ENCODE assay signal across 8 mouse cellular contexts in the genomic region with DNA sequence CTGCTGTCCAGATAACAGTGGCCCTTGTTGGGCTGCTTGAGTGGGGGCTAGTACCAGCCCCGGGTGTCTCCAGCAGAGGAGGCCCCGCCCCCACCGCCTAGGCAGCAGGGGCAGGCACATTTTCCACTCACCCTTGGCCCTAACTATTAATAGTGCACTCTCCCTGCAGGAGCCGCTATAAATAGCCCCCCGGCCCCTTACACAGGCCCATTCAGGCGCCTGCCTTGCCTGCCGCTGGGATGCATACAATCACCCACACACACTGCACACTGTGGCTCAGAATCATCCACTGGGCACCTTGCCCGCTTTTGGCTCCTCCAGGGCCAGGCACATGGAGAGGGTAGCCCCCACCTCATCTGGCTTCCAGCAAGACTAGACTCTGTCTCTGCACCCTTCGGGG. TPM values are rescaled to one million over a fixed set of nuclear protein-coding genes. Genes with fewer than 3 reads are reported as not detected.
DNase-seq lines count a peak whose midpoint lies in the region; ATAC-seq and TF ChIP-seq lines count a peak whose summit lies in the region.

No protein-coding gene starts in this region.

- H3K36me3 ChIP-seq in hindbrain, embryonic 14.5 days (replicated peaks; ENCODE audit: control insufficient read depth, insufficient read depth): no peaks in the 10 kb centered on the region
- no peaks in the 10 kb centered on the region for H3K36me3 ChIP-seq in thymus, adult 2 months (ENCODE audit: control insufficient read depth, insufficient read depth, low read length)

- H3K9me3 ChIP-seq in hindbrain, embryonic 14.5 days (ENCODE audit: control insufficient read depth, low read length): no peaks in the 10 kb centered on the region

- no peak for TF ChIP-seq POLR2A in thymus, adult 2 months (IDR thresholded peaks at IDR 0.05; ENCODE audit: control insufficient read depth, extremely low read depth, insufficient read depth, low read length, poor library complexity)

- ATAC-seq in hindbrain, embryonic 14.5 days (ENCODE audit: low FRiP score): peak; percentile 72

- no peak overlapping the region for H3K4me2 ChIP-seq in hindbrain, embryonic 14.5 days (replicated peaks)

- 0 out of 2 replicates have a peak overlapping the region, but pooled peaks have one; percentile 2 for H3K9ac ChIP-seq in hindbrain, embryonic 14.5 days

- DNase-seq in ovary, adult 18-20 months (ENCODE audit: low spot score): peak; percentile 40
- DNase-seq in ovary, postnatal 10 days (ENCODE audit: low spot score): no peak
- DNase-seq in gastrocnemius, adult 18-20 months (ENCODE audit: low spot score): peak; percentile 83
- DNase-seq in hindbrain, embryonic 14.5 days (ENCODE audit: low spot score): peak; percentile 48
- DNase-seq in left cerebral cortex, adult 2 months (ENCODE audit: extremely low spot score in 1 of 2, low spot score in 2 of 2): peak; percentile 65 to 68
- peak; percentile 51 for DNase-seq in lung, postnatal 14 days
- peak; percentile 84 for DNase-seq in skeletal muscle tissue, adult 2 months (ENCODE audit: low read depth, low spot score)
- no peak for DNase-seq in thymus, adult 2 months

- 32% methylated on average over 9 of the region's 9 CpGs for WGBS in hindbrain, embryonic 14.5 days
- 84% methylated on average over 9 of the region's 9 CpGs for WGBS in thymus, adult 2 months

- TF ChIP-seq CTCF in left cerebral cortex, adult 2 months (IDR thresholded peaks at IDR 0.05): no peak
- no peak for TF ChIP-seq CTCF in thymus, adult 2 months (IDR thresholded peaks at IDR 0.05; ENCODE audit: borderline replicate concordance, control insufficient read depth, extremely low read depth, insufficient read depth, low read length, poor library complexity)

- no peaks in the 10 kb centered on the region for H3K27me3 ChIP-seq in hindbrain, embryonic 14.5 days (ENCODE audit: control insufficient read depth, insufficient read depth, low read length)
- no peaks in the 10 kb centered on the region for H3K27me3 ChIP-seq in thymus, adult 2 months (ENCODE audit: control insufficient read depth, insufficient read depth, low read length)

- peaks cover 19% of the 10 kb centered on the region for H3K4me1 ChIP-seq in hindbrain, embryonic 14.5 days (replicated peaks; ENCODE audit: control insufficient read depth, insufficient read depth, low read length)
- H3K4me1 ChIP-seq in thymus, adult 2 months (replicated peaks; ENCODE audit: control insufficient read depth, insufficient read depth, low read length): peaks cover 17% of the 10 kb centered on the region

- intact Hi-C loops in left cerebral cortex, adult 2 months (cut with DNase I): no loop called here

- 0 out of 2 replicates have a peak overlapping the region, but pooled peaks have one; percentile 2 for H3K27ac ChIP-seq in hindbrain, embryonic 14.5 days
- H3K27ac ChIP-seq in left cerebral cortex, adult 2 months: peak overlapping the region; percentile 91
- no peak overlapping the region for H3K27ac ChIP-seq in thymus, adult 2 months (ENCODE audit: control insufficient read depth, insufficient read depth, low read length)

- H3K4me3 ChIP-seq in hindbrain, embryonic 14.5 days (replicated peaks; ENCODE audit: low read length): no peak overlapping the region
- no peak overlapping the region for H3K4me3 ChIP-seq in left cerebral cortex, adult 2 months
- no peak overlapping the region for H3K4me3 ChIP-seq in thymus, adult 2 months (ENCODE audit: control insufficient read depth, insufficient read depth, low read length)

RNA-seq across cellular contexts. Expression of a gene that starts 19.8 kb away (rescaled TPM):
- 10 to 100 TPM in 1 of 2 experiments, 1 to 10 TPM in 1; 6.9 to 10.3 TPM for total RNA-seq in gastrocnemius, adult 18-20 months (2021)
- polyA plus RNA-seq in hindbrain, embryonic 14.5 days (2014; fragmentation: Nextera tagmentation; extraction: Ambion mirVana): 59.5 and 64.0 TPM in 2 replicates
- 10 to 100 TPM; 22.1 to 26.3 TPM for total RNA-seq in left cerebral cortex, adult 2 months (2021)
- polyA plus RNA-seq in thymus, adult 2 months (2012; rRNA removed): 38.3 and 45.1 TPM in 2 replicates

RNA-seq across cellular contexts. Expression of a gene that starts 20.2 kb away (rescaled TPM):
- total RNA-seq in gastrocnemius, adult 18-20 months (2021): 1 to 10 TPM; 4.2 to 4.8 TPM
- 9.0 and 10.0 TPM in 2 replicates for polyA plus RNA-seq in hindbrain, embryonic 14.5 days (2014; fragmentation: Nextera tagmentation; extraction: Ambion mirVana)
- 10 to 100 TPM; 13.3 to 14.4 TPM for total RNA-seq in left cerebral cortex, adult 2 months (2021)
- polyA plus RNA-seq in thymus, adult 2 months (2012; rRNA removed): 25.1 and 27.1 TPM in 2 replicates

RNA-seq across cellular contexts. Expression of a gene that starts 22.7 kb away (rescaled TPM):
- 10 to 100 TPM; 24.1 to 37.3 TPM for total RNA-seq in gastrocnemius, adult 18-20 months (2021)
- 52.1 and 61.0 TPM in 2 replicates for polyA plus RNA-seq in hindbrain, embryonic 14.5 days (2014; fragmentation: Nextera tagmentation; extraction: Ambion mirVana)
- total RNA-seq in left cerebral cortex, adult 2 months (2021): 10 to 100 TPM; 46.8 to 50.0 TPM
- 35.8 and 46.3 TPM in 2 replicates for polyA plus RNA-seq in thymus, adult 2 months (2012; rRNA removed)

Comparison
In these comparisons a context has a peak if more than half of its experiments do, and no peak if none do; other contexts are left out.
1. DNase-seq: peak in ovary, adult 18-20 months (single experiment), gastrocnemius, adult 18-20 months (single experiment), hindbrain, embryonic 14.5 days (single experiment), left cerebral cortex, adult 2 months (2 of 2), lung, postnatal 14 days (single experiment) and skeletal muscle tissue, adult 2 months (single experiment); none in ovary, postnatal 10 days (single experiment) and thymus, adult 2 months (single experiment).